Mouse (Mus musculus) limb, embryonic 11.5 days (tissue): ENCODE data around the gene Kcnc1. TPM values are rescaled to one million over a fixed set of nuclear protein-coding genes. Genes with fewer than 3 reads are reported as not detected.
A peak's percentile ranks its signal among the peaks of the same experiment; 100 is the strongest.

ENCODE experiments used
- ATAC-seq: fragments of 200-750 bp; cut with Nextera tagmentation; 2 replicates; pipeline ENCODE4 v1.8.0; 2017; ENCODE audit warnings: low read depth; ENCODE audit not compliant: insufficient number of reproducible peaks, low FRiP score, low TSS enrichment
- DNase-seq: peaks from one replicate; pipeline ENCODE4 v3.0.0-alpha.2; 2015; ENCODE audit warnings: low spot score
- H3K27ac ChIP-seq: fragments of 300-500 bp; sonication (generic); replicated peaks from 2 replicates; pipeline ENCODE4 v1.5.1; 2014; ENCODE audit warnings: low read depth, mild to moderate bottlenecking, low read length
- H3K27me3 ChIP-seq: fragments of 300-500 bp; sonication (generic); 2 replicates; pipeline ENCODE4 v1.6.1; 2014; ENCODE audit warnings: mild to moderate bottlenecking, low read length, mixed read lengths; ENCODE audit not compliant: control insufficient read depth, insufficient read depth
- H3K36me3 ChIP-seq: fragments of 300-500 bp; sonication (generic); 2 replicates; pipeline ENCODE4 v1.6.1; 2014; ENCODE audit warnings: mild to moderate bottlenecking, low read length, moderate library complexity, mixed read lengths; ENCODE audit not compliant: control insufficient read depth, insufficient read depth
- H3K4me1 ChIP-seq: fragments of 300-500 bp; sonication (generic); 2 replicates; pipeline ENCODE4 v1.6.1; 2014; ENCODE audit warnings: low read length, mixed read lengths; ENCODE audit not compliant: control insufficient read depth, insufficient read depth
- H3K4me2 ChIP-seq: fragments of 300-500 bp; sonication (generic); 2 replicates; pipeline ENCODE4 v1.6.1; 2014; ENCODE audit warnings: low read depth, mild to moderate bottlenecking, moderate library complexity; ENCODE audit not compliant: severe bottlenecking
- H3K4me3 ChIP-seq: fragments of 300-500 bp; sonication (generic); 2 replicates; pipeline ENCODE4 v1.5.1; 2014; ENCODE audit warnings: low read depth, low read length
- H3K9ac ChIP-seq: fragments of 300-500 bp; sonication (generic); 2 replicates; pipeline ENCODE4 v1.6.1; 2014; ENCODE audit warnings: mild to moderate bottlenecking, low read length
- H3K9me3 ChIP-seq: fragments of 300-500 bp; sonication (generic); 2 replicates; pipeline ENCODE4 v1.6.1; 2016; ENCODE audit warnings: low read length; ENCODE audit not compliant: control insufficient read depth
- WGBS: fragments of 180-500 bp; shearing (Covaris S2); extraction: QIAGEN DNeasy Blood & Tissue Kit; methylation state at CpG from one replicate; pipeline ENCODE4 v1.1.7; 2014; 5-methylcytosine and 5-hydroxymethylcytosine counted together
- polyA plus RNA-seq: library from polyadenylated mRNA; unstranded; fragments of >200 nt; fragmentation: Nextera tagmentation; extraction: Ambion mirVana; gene quantifications from 2 replicates; pipeline ENCODE4 v1.2.1, GENCODE M21; 2014

Kcnc1 gene
- 0.05 and 0.13 TPM in 2 replicates for polyA plus RNA-seq

GRCm38 (mm10) chr7:46396231-46396927 lies at the start of gene Kcnc1:
Gene Kcnc1, plus strand, starts transcription at chr7:46396497.
- no peak within 1 kb of the TSS for H3K9ac ChIP-seq
- no peak within 1 kb of the TSS for H3K27ac ChIP-seq
- H3K9me3 ChIP-seq = no peaks in the 10 kb centered on the region
- ATAC-seq = peak; percentile 65
- H3K4me1 ChIP-seq = 0 out of 2 replicates have a peak, but pooled peaks cover 3% of the 10 kb centered on the region
- no peaks in the 10 kb centered on the region for H3K36me3 ChIP-seq
- H3K4me3 ChIP-seq = peak within 1 kb of the TSS; percentile 28
- H3K27me3 ChIP-seq = peaks cover 70% of the 10 kb centered on the region
- peak; percentile 92 for DNase-seq
- H3K4me2 ChIP-seq = peak within 1 kb of the TSS; percentile 74
- WGBS = 1% methylated on average over 38 of the region's 93 CpGs

GRCm38 (mm10) chr7:46347692-46348091 lies 48.6 kb upstream of the Kcnc1 start:
- no peak for ATAC-seq
- no peaks in the 10 kb centered on the region for H3K36me3 ChIP-seq
- no peak overlapping the region for H3K4me2 ChIP-seq
- no peaks in the 10 kb centered on the region for H3K9me3 ChIP-seq
- H3K4me3 ChIP-seq = no peak overlapping the region
- no peak overlapping the region for H3K9ac ChIP-seq
- DNase-seq = peak; percentile 56
- H3K27me3 ChIP-seq = peaks cover 33% of the 10 kb centered on the region
- WGBS = 64% methylated on average over 4 of the region's 4 CpGs
- H3K4me1 ChIP-seq = no peaks in the 10 kb centered on the region
- H3K27ac ChIP-seq = no peak overlapping the region

GRCm38 (mm10) chr7:46348813-46349212 lies 47.5 kb upstream of the Kcnc1 start:
- DNase-seq (peak; percentile 29), ATAC-seq (no peak)
- H3K36me3 ChIP-seq = no peaks in the 10 kb centered on the region
- H3K9me3 ChIP-seq = no peaks in the 10 kb centered on the region
- peak overlapping the region; percentile 8; the same call in 1 of the 2 replicates for H3K4me2 ChIP-seq
- no peaks in the 10 kb centered on the region for H3K4me1 ChIP-seq
- no peak overlapping the region for H3K27ac ChIP-seq
- H3K27me3 ChIP-seq = peaks cover 33% of the 10 kb centered on the region
- H3K9ac ChIP-seq = no peak overlapping the region
- 3% methylated on average over 36 of the region's 36 CpGs for WGBS
- no peak overlapping the region for H3K4me3 ChIP-seq

DNA sequence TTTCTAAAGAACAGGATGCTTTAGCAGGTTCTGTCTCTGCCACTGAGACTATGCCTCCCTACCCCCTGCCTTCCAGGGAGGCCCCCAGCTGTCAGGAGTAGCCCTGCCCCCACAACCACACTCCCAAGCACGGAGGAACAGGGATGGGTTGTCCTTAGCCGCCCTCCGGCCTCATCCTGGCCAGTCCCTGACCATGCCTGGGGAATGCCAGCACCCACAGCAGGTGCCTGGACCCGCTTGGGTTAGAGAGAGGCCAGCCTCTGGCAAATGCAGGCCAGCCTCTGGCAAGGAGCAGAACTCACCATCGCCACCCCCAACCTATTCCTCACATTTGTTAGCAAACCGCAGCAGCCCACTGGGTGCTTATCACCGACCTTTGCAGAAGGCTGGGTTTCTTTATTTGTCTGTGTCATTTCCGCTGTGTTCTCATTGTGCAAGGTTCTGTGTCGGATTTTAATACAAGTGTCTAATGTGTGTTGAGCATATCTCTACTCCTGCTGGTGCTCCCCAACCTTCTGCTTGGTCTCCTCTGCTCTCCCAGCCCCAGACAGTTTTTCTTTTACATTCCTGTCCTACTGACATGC lies 46.1 kb upstream of the Kcnc1 start:
- Histone ChIP-seq H3K36me3 (no peaks in the 10 kb centered on the region), H3K27me3 (peaks cover 33% of the 10 kb centered on the region), H3K4me2 (no peak overlapping the region), H3K9me3 (no peaks in the 10 kb centered on the region), H3K4me1 (no peaks in the 10 kb centered on the region), H3K27ac (no peak overlapping the region), H3K9ac (no peak overlapping the region), H3K4me3 (no peak overlapping the region)
- DNase-seq (no peak), ATAC-seq (no peak)
- WGBS = 56% methylated on average over 9 of the region's 9 CpGs

- no peak for ATAC-seq
- WGBS = 69% methylated on average over 2 of the region's 2 CpGs
- peaks cover 29% of the 10 kb centered on the region for H3K27me3 ChIP-seq
Measured at GRCm38 (mm10) chr7:46352748-46353147, 43.5 kb upstream of the Kcnc1 start.

DNA sequence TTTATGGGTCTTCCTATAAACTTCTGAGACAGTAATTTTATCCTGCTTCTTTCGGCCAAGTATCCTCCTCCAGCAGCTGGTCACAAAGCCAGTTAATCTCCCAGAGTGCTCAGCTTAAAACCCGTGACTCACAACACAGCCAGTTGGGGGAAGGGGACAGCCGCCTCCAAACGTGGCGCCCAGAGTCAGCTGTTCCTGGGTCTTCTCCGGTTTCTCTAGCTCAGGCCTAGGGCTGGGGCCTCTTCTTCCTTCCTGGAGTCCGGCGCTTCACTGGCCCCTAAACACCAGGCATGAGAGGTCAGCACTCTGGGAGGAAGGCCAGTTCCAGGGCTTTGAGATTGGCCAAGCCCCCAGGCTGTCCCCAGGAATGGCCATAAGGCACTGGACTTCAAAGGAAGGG lies 43.1 kb upstream of the Kcnc1 start:
- no peak for ATAC-seq
- peaks cover 25% of the 10 kb centered on the region for H3K27me3 ChIP-seq
- DNase-seq = no peak
- WGBS = 46% methylated on average over 8 of the region's 8 CpGs
- H3K4me3 ChIP-seq = no peak overlapping the region
- H3K9ac ChIP-seq = no peak overlapping the region
- no peak overlapping the region for H3K4me2 ChIP-seq
- H3K27ac ChIP-seq = no peak overlapping the region
- no peaks in the 10 kb centered on the region for H3K36me3 ChIP-seq
- H3K9me3 ChIP-seq = no peaks in the 10 kb centered on the region
- no peaks in the 10 kb centered on the region for H3K4me1 ChIP-seq

More at GRCm38 (mm10) chr7:46352748-46353147, 43.5 kb upstream of the Kcnc1 start:
- Histone ChIP-seq H3K4me2 (no peak overlapping the region), H3K4me1 (no peaks in the 10 kb centered on the region), H3K9me3 (no peaks in the 10 kb centered on the region), H3K27ac (no peak overlapping the region), H3K4me3 (no peak overlapping the region), H3K9ac (no peak overlapping the region), H3K36me3 (no peaks in the 10 kb centered on the region)
- DNase-seq = no peak

- Histone ChIP-seq H3K36me3 (no peaks in the 10 kb centered on the region), H3K4me3 (no peak overlapping the region), H3K9me3 (no peaks in the 10 kb centered on the region), H3K27ac (no peak overlapping the region), H3K9ac (no peak overlapping the region), H3K27me3 (peaks cover 19% of the 10 kb centered on the region), H3K4me1 (no peaks in the 10 kb centered on the region), H3K4me2 (no peak overlapping the region)
- 78% methylated on average over 4 of the region's 4 CpGs for WGBS
- DNase-seq (no peak), ATAC-seq (no peak)
Measured at GRCm38 (mm10) chr7:46353875-46354274, 42.4 kb upstream of the Kcnc1 start.

DNA sequence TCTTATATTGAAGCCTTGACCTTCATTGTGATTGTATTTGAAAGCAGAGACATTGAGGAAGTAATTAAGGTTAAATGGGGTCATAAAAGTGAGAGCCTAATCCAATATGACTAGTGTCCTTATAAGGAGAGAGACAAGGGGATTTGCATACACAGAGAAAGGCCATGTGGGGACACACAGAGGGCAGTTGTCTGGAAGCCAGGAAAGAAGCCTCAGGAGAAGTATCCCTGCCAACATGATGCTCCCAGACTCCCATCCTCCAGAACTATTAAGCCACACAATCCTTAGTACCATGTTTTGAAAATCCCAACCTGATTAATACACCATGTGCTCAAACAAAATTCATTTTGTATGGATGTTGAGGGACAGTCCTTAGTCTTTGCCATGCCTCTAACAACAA lies 34.5 kb upstream of the Kcnc1 start:
- H3K4me3 ChIP-seq = no peak overlapping the region
- H3K36me3 ChIP-seq = no peaks in the 10 kb centered on the region
- H3K27me3 ChIP-seq = no peaks in the 10 kb centered on the region
- no peaks in the 10 kb centered on the region for H3K9me3 ChIP-seq
- DNase-seq (no peak), ATAC-seq (no peak)
- no peak overlapping the region for H3K27ac ChIP-seq
- no peak overlapping the region for H3K4me2 ChIP-seq
- H3K4me1 ChIP-seq = no peaks in the 10 kb centered on the region
- H3K9ac ChIP-seq = no peak overlapping the region
